10 mouse cellular contexts compared by ENCODE assay signal in genomic region chr1:162108726-162109436, GRCm38 (mm10).
DNase-seq lines count a peak whose midpoint lies in the region; ATAC-seq and TF ChIP-seq lines count a peak whose summit lies in the region.
"Had no signal": no experiment of that assay in that cellular context is flagged by ENCODE, and none has a peak within 500 bp of the region (broad histone marks: within the 10 kb centered on the region; RNA-seq: fewer than 3 reads in every experiment).

No protein-coding gene starts in this region.

- 55% methylated on average over 6 of the region's 6 CpGs for WGBS in intestine, embryonic 14.5 days
- 66% methylated on average over 6 of the region's 6 CpGs for WGBS in intestine, postnatal 0 days
- WGBS in embryonic facial prominence, embryonic 15.5 days: 39% methylated on average over 6 of the region's 6 CpGs
- WGBS in limb, embryonic 13.5 days: 61% methylated on average over 6 of the region's 6 CpGs
- 59% methylated on average over 6 of the region's 6 CpGs for WGBS in stomach, embryonic 14.5 days
- WGBS in kidney, adult 2 months: 86% methylated on average over 6 of the region's 6 CpGs

- no peaks in the 10 kb centered on the region for H3K9me3 ChIP-seq in intestine, embryonic 14.5 days (ENCODE audit: control insufficient read depth, low read length)
- no peaks in the 10 kb centered on the region for H3K9me3 ChIP-seq in intestine, postnatal 0 days (ENCODE audit: control insufficient read depth)
- H3K9me3 ChIP-seq in embryonic facial prominence, embryonic 15.5 days (replicated peaks): no peaks in the 10 kb centered on the region
- no peaks in the 10 kb centered on the region for H3K9me3 ChIP-seq in limb, embryonic 13.5 days
- no peaks in the 10 kb centered on the region for H3K9me3 ChIP-seq in stomach, embryonic 14.5 days (ENCODE audit: control insufficient read depth, low read depth, low read length)

- no peak for DNase-seq in intestine, embryonic 14.5 days (ENCODE audit: low spot score)
- no peak for DNase-seq in kidney, adult 2 months
- DNase-seq in layer of hippocampus, adult 9-10 months (ENCODE audit: low spot score): no peak
- DNase-seq in right cerebral cortex, postnatal 4 days: no peak
- DNase-seq: right cerebral cortex, postnatal 14 days; thymus, postnatal 14 days had no signal

- 0 out of 2 replicates have a peak, but pooled peaks have one; percentile 50 for ATAC-seq in intestine, embryonic 14.5 days (replicated peaks; ENCODE audit: low FRiP score, low TSS enrichment, low read depth)
- no peak for ATAC-seq in intestine, postnatal 0 days
- peak; percentile 70; the same call in 1 of the 2 replicates for ATAC-seq in embryonic facial prominence, embryonic 15.5 days (ENCODE audit: insufficient number of reproducible peaks, low FRiP score, low TSS enrichment, low read depth)
- ATAC-seq in limb, embryonic 13.5 days (ENCODE audit: low FRiP score, low read depth): 0 out of 2 replicates have a peak, but pooled peaks have one; percentile 44
- no peak for ATAC-seq in stomach, embryonic 14.5 days (ENCODE audit: insufficient number of reproducible peaks, insufficient read depth, low FRiP score, low read depth)

- no peak overlapping the region for H3K4me2 ChIP-seq in intestine, embryonic 14.5 days (ENCODE audit: low read length)
- no peak overlapping the region for H3K4me2 ChIP-seq in intestine, postnatal 0 days (replicated peaks; ENCODE audit: low read depth)
- H3K4me2 ChIP-seq in embryonic facial prominence, embryonic 15.5 days (replicated peaks): no peak overlapping the region
- H3K4me2 ChIP-seq in limb, embryonic 13.5 days (replicated peaks): no peak overlapping the region
- no peak overlapping the region for H3K4me2 ChIP-seq in stomach, embryonic 14.5 days (replicated peaks; ENCODE audit: low read depth, low read length)

- H3K4me3 ChIP-seq in intestine, embryonic 14.5 days (ENCODE audit: low read depth, low read length): no peak overlapping the region
- H3K4me3 ChIP-seq in intestine, postnatal 0 days (ENCODE audit: low read depth, low read length): no peak overlapping the region
- no peak overlapping the region for H3K4me3 ChIP-seq in embryonic facial prominence, embryonic 15.5 days (replicated peaks)
- no peak overlapping the region for H3K4me3 ChIP-seq in limb, embryonic 13.5 days
- no peak overlapping the region for H3K4me3 ChIP-seq in stomach, embryonic 14.5 days (ENCODE audit: low read depth, low read length)
- H3K4me3 ChIP-seq in kidney, adult 2 months (ENCODE audit: insufficient read depth, low read depth, low read length): no peak overlapping the region

- no peak for TF ChIP-seq POLR2A in kidney, adult 2 months (IDR thresholded peaks at IDR 0.05; ENCODE audit: low read depth, low read length)

- no peaks in the 10 kb centered on the region for H3K27me3 ChIP-seq in intestine, embryonic 14.5 days (replicated peaks; ENCODE audit: control insufficient read depth, insufficient read depth, low read length)
- no peaks in the 10 kb centered on the region for H3K27me3 ChIP-seq in intestine, postnatal 0 days (replicated peaks; ENCODE audit: control insufficient read depth, insufficient read depth, low read length)
- H3K27me3 ChIP-seq in embryonic facial prominence, embryonic 15.5 days: no peaks in the 10 kb centered on the region
- H3K27me3 ChIP-seq in limb, embryonic 13.5 days: no peaks in the 10 kb centered on the region
- no peaks in the 10 kb centered on the region for H3K27me3 ChIP-seq in stomach, embryonic 14.5 days (ENCODE audit: control insufficient read depth, insufficient read depth, low read length)
- H3K27me3 ChIP-seq in kidney, adult 2 months (replicated peaks; ENCODE audit: control insufficient read depth, insufficient read depth, low read length): no peaks in the 10 kb centered on the region

- H3K4me1 ChIP-seq in intestine, embryonic 14.5 days (replicated peaks; ENCODE audit: control insufficient read depth, insufficient read depth, low read length): peaks cover 11% of the 10 kb centered on the region; the same call in 1 of the 2 replicates
- no peaks in the 10 kb centered on the region for H3K4me1 ChIP-seq in intestine, postnatal 0 days (replicated peaks; ENCODE audit: control insufficient read depth, insufficient read depth, low read length)
- H3K4me1 ChIP-seq in embryonic facial prominence, embryonic 15.5 days: peaks cover 22% of the 10 kb centered on the region
- peaks cover 20% of the 10 kb centered on the region for H3K4me1 ChIP-seq in limb, embryonic 13.5 days
- H3K4me1 ChIP-seq in stomach, embryonic 14.5 days (ENCODE audit: control insufficient read depth, insufficient read depth, low read length): peaks cover 11% of the 10 kb centered on the region; the same call in 1 of the 2 replicates
- no peaks in the 10 kb centered on the region for H3K4me1 ChIP-seq in kidney, adult 2 months (ENCODE audit: control insufficient read depth, insufficient read depth, low read length)

- H3K36me3 ChIP-seq in intestine, embryonic 14.5 days (ENCODE audit: control insufficient read depth, insufficient read depth, low read length): no peaks in the 10 kb centered on the region
- no peaks in the 10 kb centered on the region for H3K36me3 ChIP-seq in intestine, postnatal 0 days (ENCODE audit: control insufficient read depth, insufficient read depth)
- no peaks in the 10 kb centered on the region for H3K36me3 ChIP-seq in embryonic facial prominence, embryonic 15.5 days
- no peaks in the 10 kb centered on the region for H3K36me3 ChIP-seq in limb, embryonic 13.5 days
- no peaks in the 10 kb centered on the region for H3K36me3 ChIP-seq in stomach, embryonic 14.5 days (ENCODE audit: control insufficient read depth, insufficient read depth, low read length)
- H3K36me3 ChIP-seq in kidney, adult 2 months (ENCODE audit: control insufficient read depth, insufficient read depth, low read length): no peaks in the 10 kb centered on the region

- H3K27ac ChIP-seq in intestine, embryonic 14.5 days (ENCODE audit: low read depth): peak overlapping the region; percentile 84
- H3K27ac ChIP-seq in intestine, postnatal 0 days (ENCODE audit: low read depth, low read length): no peak overlapping the region
- H3K27ac ChIP-seq in embryonic facial prominence, embryonic 15.5 days (replicated peaks): peak overlapping the region; percentile 87
- peak overlapping the region; percentile 82 for H3K27ac ChIP-seq in limb, embryonic 13.5 days
- peak overlapping the region; percentile 66 for H3K27ac ChIP-seq in stomach, embryonic 14.5 days (ENCODE audit: low read length)
- H3K27ac ChIP-seq in kidney, adult 2 months (ENCODE audit: insufficient read depth, low read depth, low read length): no peak overlapping the region

- H3K9ac ChIP-seq in intestine, embryonic 14.5 days (ENCODE audit: low read length): no peak overlapping the region
- H3K9ac ChIP-seq in intestine, postnatal 0 days (ENCODE audit: low read depth, low read length): no peak overlapping the region
- no peak overlapping the region for H3K9ac ChIP-seq in embryonic facial prominence, embryonic 15.5 days
- H3K9ac ChIP-seq in limb, embryonic 13.5 days: no peak overlapping the region
- no peak overlapping the region for H3K9ac ChIP-seq in stomach, embryonic 14.5 days (replicated peaks; ENCODE audit: low read depth, low read length)

- no peak for TF ChIP-seq CTCF in intestine, postnatal 0 days (IDR thresholded peaks at IDR 0.05; ENCODE audit: low read depth)
- no peak for TF ChIP-seq CTCF in kidney, adult 2 months (conservative IDR thresholded peaks at IDR 0.05; ENCODE audit: insufficient read depth, insufficient read length, low read depth, low read length)

Comparison
In these comparisons a context has a peak if more than half of its experiments do, and no peak if none do; other contexts are left out.
1. ATAC-seq: peak in intestine, embryonic 14.5 days (single experiment), embryonic facial prominence, embryonic 15.5 days (single experiment) and limb, embryonic 13.5 days (single experiment); none in intestine, postnatal 0 days (single experiment) and stomach, embryonic 14.5 days (single experiment).
2. H3K27ac ChIP-seq: peak in intestine, embryonic 14.5 days (single experiment), embryonic facial prominence, embryonic 15.5 days (single experiment), limb, embryonic 13.5 days (single experiment) and stomach, embryonic 14.5 days (single experiment); none in intestine, postnatal 0 days (single experiment) and kidney, adult 2 months (single experiment).